Mouse (Mus musculus): ENCODE results near the gene Pcmt1. TPM values are rescaled to one million over a fixed set of nuclear protein-coding genes. Genes with fewer than 3 reads are reported as not detected.

The Pcmt1 gene
- polyA plus RNA-seq, 1 experiment from 2014 or later, result 155 TPM

- H3K27ac ChIP-seq, result no peak overlapping the region
- peaks cover 12% of the 10 kb centered on the region for H3K36me3 ChIP-seq (replicated peaks)
- H3K4me1 ChIP-seq, result no peaks in the 10 kb centered on the region
- H3K4me3 ChIP-seq, result no peak overlapping the region
- no peaks in the 10 kb centered on the region for H3K27me3 ChIP-seq (replicated peaks)
- no peak overlapping the region for H3K9ac ChIP-seq
- H3K4me2 ChIP-seq, result no peak overlapping the region
- ATAC-seq (replicated peaks), result no peak
- no peaks in the 10 kb centered on the region for H3K9me3 ChIP-seq
- 93% methylated on average over 2 of the region's 2 CpGs for WGBS
These were observed 74.5 kb downstream of the Pcmt1 start for GRCm38 (mm10) chr10:7606437-7606836.

- no peak for ATAC-seq (replicated peaks)
- no peak overlapping the region for H3K9ac ChIP-seq
These were observed 75.8 kb downstream of the Pcmt1 start for GRCm38 (mm10) chr10:7605168-7605567.

GRCm38 (mm10) chr10:7600647-7601046 lies 80.3 kb downstream of the Pcmt1 start:
- Histone ChIP-seq H3K9me3 (no peaks in the 10 kb centered on the region), H3K4me3 (no peak overlapping the region), H3K27me3 (replicated peaks) (no peaks in the 10 kb centered on the region), H3K4me2 (no peak overlapping the region), H3K36me3 (replicated peaks) (no peaks in the 10 kb centered on the region), H3K4me1 (no peaks in the 10 kb centered on the region), H3K27ac (no peak overlapping the region), H3K9ac (no peak overlapping the region)
- WGBS, result 14% methylated on average over 6 of the region's 6 CpGs
- ATAC-seq (replicated peaks), result peak; percentile 34

More at GRCm38 (mm10) chr10:7605168-7605567, 75.8 kb downstream of the Pcmt1 start:
- H3K27me3 ChIP-seq (replicated peaks), result no peaks in the 10 kb centered on the region
- H3K9me3 ChIP-seq, result no peaks in the 10 kb centered on the region
- 82% methylated on average over 2 of the region's 2 CpGs for whole genome bisulfite sequencing
- no peak overlapping the region for H3K4me2 ChIP-seq
- H3K4me3 ChIP-seq, result no peak overlapping the region
- H3K36me3 ChIP-seq (replicated peaks), result peaks cover 7% of the 10 kb centered on the region; the same call in 1 of the 2 replicates
- H3K27ac ChIP-seq, result no peak overlapping the region
- no peaks in the 10 kb centered on the region for H3K4me1 ChIP-seq

- Histone ChIP-seq H3K4me3 (no peak overlapping the region), H3K9ac (no peak overlapping the region), H3K9me3 (no peaks in the 10 kb centered on the region), H3K27me3 (replicated peaks) (no peaks in the 10 kb centered on the region), H3K4me1 (no peaks in the 10 kb centered on the region), H3K27ac (no peak overlapping the region), H3K4me2 (no peak overlapping the region), H3K36me3 (replicated peaks) (no peaks in the 10 kb centered on the region)
- ATAC-seq (replicated peaks), result no peak
- 90% methylated on average over 7 of the region's 7 CpGs for WGBS
These were observed 82.8 kb downstream of the Pcmt1 start for GRCm38 (mm10) chr10:7598177-7598576.

GRCm38 (mm10) chr10:7596251-7596650 lies 84.7 kb downstream of the Pcmt1 start:
- WGBS, result 74% methylated on average over 1 of the region's 1 CpGs
- Histone ChIP-seq H3K36me3 (replicated peaks) (no peaks in the 10 kb centered on the region), H3K4me2 (no peak overlapping the region), H3K4me3 (no peak overlapping the region), H3K27me3 (replicated peaks) (no peaks in the 10 kb centered on the region), H3K9ac (no peak overlapping the region), H3K9me3 (no peaks in the 10 kb centered on the region), H3K4me1 (peaks cover 15% of the 10 kb centered on the region), H3K27ac (no peak overlapping the region)
- no peak for ATAC-seq (replicated peaks)

- Histone ChIP-seq H3K36me3 (replicated peaks) (no peaks in the 10 kb centered on the region), H3K9ac (no peak overlapping the region), H3K4me2 (no peak overlapping the region), H3K4me1 (peaks cover 25% of the 10 kb centered on the region), H3K9me3 (no peaks in the 10 kb centered on the region), H3K27ac (no peak overlapping the region), H3K27me3 (replicated peaks) (no peaks in the 10 kb centered on the region), H3K4me3 (no peak overlapping the region)
- ATAC-seq (replicated peaks), result no peak
- 59% methylated on average over 7 of the region's 7 CpGs for WGBS
These were observed 86.1 kb downstream of the Pcmt1 start for GRCm38 (mm10) chr10:7594797-7595196.

GRCm38 (mm10) chr10:7590792-7591191 lies 90.1 kb downstream of the Pcmt1 start:
- WGBS, result 4% methylated on average over 8 of the region's 8 CpGs

GRCm38 (mm10) chr10:7590234-7590689 lies 90.7 kb downstream of the Pcmt1 start:
- no peaks in the 10 kb centered on the region for H3K27me3 ChIP-seq (replicated peaks)
- peaks cover 30% of the 10 kb centered on the region for H3K4me1 ChIP-seq
- peak overlapping the region; percentile 92 for H3K27ac ChIP-seq
- peak; percentile 77 for ATAC-seq (replicated peaks)
- no peaks in the 10 kb centered on the region for H3K9me3 ChIP-seq
- H3K4me2 ChIP-seq, result peak overlapping the region; percentile 90
- WGBS, result under 1% methylated on average over 42 of the region's 54 CpGs
- peak overlapping the region; percentile 83 for H3K9ac ChIP-seq
- no peaks in the 10 kb centered on the region for H3K36me3 ChIP-seq (replicated peaks)
- H3K4me3 ChIP-seq, result peak overlapping the region; percentile 87

More at GRCm38 (mm10) chr10:7590792-7591191, 90.1 kb downstream of the Pcmt1 start:
- ATAC-seq (replicated peaks), result no peak
- H3K4me3 ChIP-seq, result peak overlapping the region; percentile 87
- no peak overlapping the region for H3K27ac ChIP-seq
- H3K9me3 ChIP-seq, result no peaks in the 10 kb centered on the region
- H3K36me3 ChIP-seq (replicated peaks), result no peaks in the 10 kb centered on the region
- peaks cover 30% of the 10 kb centered on the region for H3K4me1 ChIP-seq
- H3K9ac ChIP-seq, result peak overlapping the region; percentile 83
- no peaks in the 10 kb centered on the region for H3K27me3 ChIP-seq (replicated peaks)
- H3K4me2 ChIP-seq, result peak overlapping the region; percentile 90

GRCm38 (mm10) chr10:7589592-7590233 lies 91.2 kb downstream of the Pcmt1 start, which contains the start of gene Lrp11:
TSS of gene Lrp11 (plus strand) at chr10:7589800.
- H3K9me3 ChIP-seq, result no peaks in the 10 kb centered on the region
- peak within 1 kb of the TSS; percentile 83 for H3K9ac ChIP-seq
- peaks cover 30% of the 10 kb centered on the region for H3K4me1 ChIP-seq
- WGBS, result under 1% methylated on average over 73 of the region's 76 CpGs
- peak within 1 kb of the TSS; percentile 90 for H3K4me2 ChIP-seq
- H3K27me3 ChIP-seq (replicated peaks), result no peaks in the 10 kb centered on the region
- no peaks in the 10 kb centered on the region for H3K36me3 ChIP-seq (replicated peaks)
- H3K4me3 ChIP-seq, result peak within 1 kb of the TSS; percentile 87
- peak within 1 kb of the TSS; percentile 92 for H3K27ac ChIP-seq
- ATAC-seq (replicated peaks), result peak; percentile 98

- H3K36me3 ChIP-seq (replicated peaks), result no peaks in the 10 kb centered on the region
- H3K27me3 ChIP-seq (replicated peaks), result no peaks in the 10 kb centered on the region
- H3K4me1 ChIP-seq, result peaks cover 20% of the 10 kb centered on the region
- ATAC-seq (replicated peaks), result no peak
- no peak overlapping the region for H3K4me2 ChIP-seq
- no peaks in the 10 kb centered on the region for H3K9me3 ChIP-seq
- H3K27ac ChIP-seq, result no peak overlapping the region
- 82% methylated on average over 2 of the region's 2 CpGs for WGBS
- H3K4me3 ChIP-seq, result no peak overlapping the region
- H3K9ac ChIP-seq, result no peak overlapping the region
These were observed 94.2 kb downstream of the Pcmt1 start for GRCm38 (mm10) chr10:7586771-7587170.

GRCm38 (mm10) chr10:7582891-7583557 lies 97.9 kb downstream of the Pcmt1 start:
- no peaks in the 10 kb centered on the region for H3K36me3 ChIP-seq (replicated peaks)
- no peak overlapping the region for H3K27ac ChIP-seq
- H3K4me1 ChIP-seq, result no peaks in the 10 kb centered on the region
- ATAC-seq (replicated peaks), result no peak
- H3K27me3 ChIP-seq (replicated peaks), result no peaks in the 10 kb centered on the region
- H3K9ac ChIP-seq, result no peak overlapping the region
- H3K4me2 ChIP-seq, result no peak overlapping the region
- no peak overlapping the region for H3K4me3 ChIP-seq
- no peaks in the 10 kb centered on the region for H3K9me3 ChIP-seq
- 55% methylated on average over 7 of the region's 7 CpGs for WGBS

- no peaks in the 10 kb centered on the region for H3K4me1 ChIP-seq
- H3K9ac ChIP-seq, result no peak overlapping the region
- 48% methylated on average over 11 of the region's 11 CpGs for WGBS
- no peak overlapping the region for H3K4me2 ChIP-seq
- no peaks in the 10 kb centered on the region for H3K27me3 ChIP-seq (replicated peaks)
- H3K4me3 ChIP-seq, result no peak overlapping the region
- no peak overlapping the region for H3K27ac ChIP-seq
- no peaks in the 10 kb centered on the region for H3K36me3 ChIP-seq (replicated peaks)
- ATAC-seq (replicated peaks), result peak; percentile 65
- no peaks in the 10 kb centered on the region for H3K9me3 ChIP-seq
These were observed 98.6 kb downstream of the Pcmt1 start for GRCm38 (mm10) chr10:7582157-7582890.

Measured in midbrain, embryonic 15.5 days (tissue).